Mouse (Mus musculus) heart, postnatal 4 days (tissue): ENCODE measurements around the gene Thbs3. TPM values are rescaled to one million over a fixed set of nuclear protein-coding genes. Genes with fewer than 3 reads are reported as not detected.
A peak's percentile ranks its signal among the peaks of the same experiment; 100 is the strongest.
"Not testable (repeated sequence)": the region's sequence is repeated elsewhere in the genome, so short reads cannot be mapped to it uniquely, and the experiment has no call there.

ENCODE experiments used
- DNase-seq: peaks from one replicate; pipeline ENCODE4 v3.0.0; 2021
- total RNA-seq, 2 experiments: library from RNA; stranded (reverse); gene quantifications; 2 replicates each; pipeline ENCODE4 v1.2.3; 2021

Gene Thbs3
- total RNA-seq, 2 experiments from 2014 or later: 25.0 to 34.5 TPM

DNA sequence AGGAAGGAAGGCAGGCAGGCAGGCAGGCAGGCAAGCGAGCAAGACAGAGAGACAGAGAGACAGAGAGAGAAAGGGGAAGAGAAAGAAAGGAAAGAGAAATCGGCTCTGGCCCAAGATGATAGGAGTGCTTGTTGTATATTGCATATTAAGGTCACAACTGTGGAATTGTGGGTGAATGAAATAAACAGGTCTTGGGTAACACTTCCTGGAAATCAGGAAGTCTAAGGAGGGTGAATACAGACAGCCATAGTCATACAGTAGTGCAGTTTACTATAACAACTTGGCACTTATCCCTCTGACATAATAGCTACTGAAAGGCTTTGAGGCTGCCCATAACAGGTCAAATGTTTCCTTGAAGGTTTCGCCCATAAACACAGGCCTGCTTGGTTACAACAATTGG lies 15.1 kb upstream of the Thbs3 start:
- no peak for DNase-seq

DNA sequence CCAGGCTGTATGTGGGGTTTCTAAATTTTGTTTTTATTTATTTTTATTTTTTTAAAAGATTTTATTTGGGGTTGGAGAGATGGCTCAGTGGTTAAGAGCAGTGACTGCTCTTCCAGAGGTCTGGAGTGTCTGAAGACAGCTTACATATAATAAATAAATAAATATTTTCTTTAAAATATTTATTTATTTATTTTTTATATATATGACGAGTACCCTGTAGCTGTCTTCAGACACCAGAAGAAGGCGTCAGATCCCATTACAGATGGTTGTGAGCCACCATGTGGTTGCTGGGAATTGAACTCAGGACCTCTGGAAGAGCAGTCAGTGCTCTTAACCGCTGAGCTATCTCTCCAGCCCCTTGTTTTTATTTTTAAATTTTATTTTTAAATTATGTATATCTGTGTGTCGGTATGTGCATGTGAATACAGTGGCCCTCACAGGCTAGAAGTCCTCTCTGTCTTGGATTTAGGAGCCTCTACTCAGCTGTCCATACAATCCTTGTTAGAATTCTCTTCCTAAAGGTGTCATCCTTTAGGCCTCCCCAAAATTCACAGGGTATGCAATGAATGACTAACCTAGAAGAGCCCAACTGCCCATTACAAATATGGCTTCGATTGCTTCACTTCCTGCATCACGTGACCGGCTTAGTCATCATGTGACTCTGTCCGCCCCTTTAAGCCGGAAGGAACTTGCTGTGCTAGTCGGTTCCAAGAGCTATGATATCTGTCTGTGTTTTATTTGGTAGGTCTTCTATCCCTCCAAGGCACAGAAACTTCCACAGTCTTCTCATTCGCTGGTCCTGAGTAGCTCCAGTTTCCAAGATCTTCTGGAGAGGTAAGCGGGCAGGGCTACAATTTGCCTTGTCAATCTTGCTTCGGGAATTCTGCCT lies 12.5 kb upstream of the Thbs3 start, which contains the start of gene Gba:
TSS of gene Gba (plus strand) at position 676 of the 889 bp plus-strand sequence.
- peak; percentile 90 for DNase-seq

DNA sequence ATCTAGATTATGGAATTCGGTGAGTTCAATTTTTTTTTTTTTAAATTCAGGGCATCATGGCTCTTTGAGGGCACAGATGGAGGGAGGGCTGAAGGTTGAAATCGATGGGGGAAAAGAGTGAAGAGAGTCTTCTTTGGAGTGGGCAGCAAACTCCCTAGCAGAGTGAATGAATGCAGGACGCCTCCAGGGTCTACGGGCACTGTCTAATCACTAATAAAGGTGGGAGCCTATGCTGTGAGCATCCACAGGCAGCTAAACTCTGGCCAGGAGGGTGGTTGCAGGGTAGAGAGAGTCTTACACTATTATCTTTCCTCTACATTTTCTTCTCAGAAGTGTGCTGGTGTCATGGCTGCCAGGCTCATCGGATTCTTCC lies 11.9 kb upstream of the Thbs3 start:
- DNase-seq: no peak

DNA sequence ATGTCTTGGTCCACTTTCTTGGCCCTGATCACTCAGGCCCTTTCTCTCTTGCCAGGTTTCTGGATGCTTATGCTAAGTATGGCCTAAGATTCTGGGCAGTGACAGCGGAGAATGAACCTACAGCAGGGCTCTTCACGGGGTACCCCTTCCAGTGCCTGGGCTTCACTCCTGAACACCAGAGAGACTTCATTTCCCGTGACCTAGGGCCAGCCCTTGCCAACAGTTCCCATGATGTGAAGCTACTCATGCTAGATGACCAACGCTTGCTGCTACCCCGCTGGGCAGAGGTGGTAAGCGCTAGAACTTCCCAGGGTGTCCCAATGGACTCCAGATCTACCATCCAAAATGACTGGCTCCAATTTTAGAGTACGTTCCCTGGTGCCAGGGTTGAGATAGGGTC lies 8.9 kb upstream of the Thbs3 start:
- no peak for DNase-seq

DNA sequence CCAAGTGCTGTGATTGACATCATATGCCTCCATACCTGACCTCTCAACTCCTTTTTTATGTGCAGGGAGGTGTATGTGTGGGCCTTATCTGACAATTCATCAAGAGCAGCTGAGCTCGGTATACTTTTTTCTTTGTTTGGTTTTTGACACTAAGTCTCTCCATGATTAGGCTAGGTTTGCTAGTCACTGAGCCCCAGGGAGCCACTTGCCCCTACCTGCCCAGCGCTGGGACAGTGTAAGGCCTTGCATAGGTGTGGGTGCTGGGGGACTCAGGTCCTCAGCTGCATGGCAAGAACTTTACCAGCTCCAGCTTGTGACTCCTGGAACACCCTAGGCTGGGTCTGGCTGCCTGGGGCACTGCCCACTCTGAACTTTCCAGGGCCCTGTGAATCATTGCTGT lies 8.3 kb upstream of the Thbs3 start:
- DNase-seq: no peak

DNA sequence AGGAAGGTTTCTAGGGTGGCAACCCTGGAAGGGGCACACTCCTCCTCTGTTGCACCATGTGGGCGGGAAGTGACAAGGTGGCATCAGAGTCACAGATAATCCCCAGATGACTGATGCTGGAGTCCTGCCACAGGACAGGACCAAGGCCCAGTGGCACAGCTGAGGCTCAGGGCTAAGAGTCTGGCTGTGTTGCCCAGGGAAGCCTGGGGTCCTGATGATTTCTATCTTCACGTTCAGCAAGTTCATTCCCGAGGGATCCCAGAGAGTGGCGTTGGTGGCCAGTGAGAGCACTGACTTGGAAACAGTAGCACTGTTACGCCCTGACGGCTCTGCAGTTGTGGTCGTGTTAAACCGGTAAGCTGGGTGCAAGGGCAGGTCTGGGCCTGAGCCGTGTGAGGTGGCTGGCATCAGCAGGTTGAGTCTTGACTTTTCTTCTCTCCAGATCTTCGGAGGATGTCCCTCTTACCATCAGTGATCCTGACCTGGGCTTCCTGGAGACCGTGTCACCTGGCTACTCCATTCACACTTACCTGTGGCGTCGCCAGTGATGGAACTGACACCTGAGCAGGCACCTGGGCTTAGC lies 6.8 kb upstream of the Thbs3 start:
- DNase-seq: no peak

DNA sequence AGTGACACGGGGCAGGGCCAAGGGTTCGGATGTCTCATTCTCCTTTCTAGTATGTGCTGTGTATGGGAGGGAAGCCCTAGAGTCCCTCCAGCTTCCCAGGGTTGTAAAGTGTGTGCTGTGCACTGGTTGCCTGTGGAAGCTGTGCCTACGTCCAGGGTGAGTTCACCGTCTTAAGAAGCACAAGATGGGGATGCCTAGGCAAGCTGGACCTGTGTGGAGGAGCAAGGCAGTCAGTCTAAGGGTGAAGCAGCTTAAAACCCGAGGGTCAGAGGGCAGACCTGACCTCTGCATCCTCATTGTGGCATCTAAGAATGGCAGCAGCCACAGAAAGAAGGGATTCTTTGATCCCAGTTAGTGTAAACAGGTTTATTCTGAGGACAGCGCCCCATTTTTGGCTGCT lies 6.2 kb upstream of the Thbs3 start:
- no peak for DNase-seq

DNA sequence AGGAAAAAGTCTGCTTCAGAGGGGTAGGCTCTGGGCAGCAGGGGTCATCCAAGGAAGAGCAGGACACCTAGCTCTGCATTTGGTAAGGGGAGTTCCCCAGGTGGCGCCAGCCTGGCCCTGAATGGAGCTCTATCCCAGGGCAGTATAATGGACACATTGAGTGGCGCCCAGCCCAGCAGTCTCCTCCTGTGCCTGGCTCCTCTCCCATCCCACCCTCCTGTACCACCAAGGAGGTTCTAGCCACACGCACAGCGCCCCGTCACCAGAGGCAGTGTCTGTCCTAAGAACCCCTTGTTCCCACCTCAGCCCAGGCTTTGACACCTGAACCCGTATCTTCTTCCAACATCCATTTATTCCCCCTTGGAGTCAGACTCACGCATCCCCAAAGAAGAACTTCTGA lies 5.2 kb upstream of the Thbs3 start:
- no peak for DNase-seq

DNA sequence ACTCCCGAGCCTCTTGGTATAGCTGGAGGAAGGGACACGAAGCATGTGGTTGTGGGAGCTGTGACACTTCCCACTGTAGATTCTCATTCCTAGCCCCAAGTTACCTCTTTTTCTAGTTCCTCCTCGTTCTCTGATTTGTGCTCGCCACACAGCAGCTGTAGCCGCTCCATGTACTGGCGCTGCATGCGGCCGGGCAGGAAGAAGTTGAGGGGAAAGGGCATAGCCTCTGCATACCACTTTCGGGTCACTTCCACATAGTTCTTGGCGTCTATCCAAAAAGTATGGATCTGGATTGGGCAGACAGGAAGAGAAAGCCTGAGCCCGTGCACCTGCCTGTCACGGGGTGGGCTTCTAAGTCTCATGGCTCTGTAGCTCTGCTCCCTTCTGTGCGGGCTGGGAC lies 4.8 kb upstream of the Thbs3 start:
- DNase-seq: no peak

DNA sequence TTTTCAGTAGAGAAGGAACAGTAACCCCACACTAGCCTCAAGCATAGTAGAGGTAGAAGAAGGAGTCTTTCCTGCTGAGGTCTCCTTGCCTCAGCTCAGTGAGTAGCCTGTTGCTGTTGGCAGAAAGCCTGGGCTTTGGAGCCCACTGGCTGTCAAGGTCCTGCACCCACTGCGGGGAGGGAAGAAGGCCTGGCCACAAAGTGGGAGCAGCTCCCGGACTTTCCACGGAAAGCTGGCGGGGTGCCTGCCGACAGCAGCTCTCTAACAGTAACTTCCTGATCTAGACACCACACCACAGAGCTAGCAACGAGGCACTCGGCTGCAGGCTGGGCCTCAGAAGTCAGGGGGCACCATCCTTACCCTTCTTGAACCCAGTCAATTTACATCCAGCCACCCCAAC lies 4.2 kb upstream of the Thbs3 start:
- DNase-seq: peak; percentile 40

DNA sequence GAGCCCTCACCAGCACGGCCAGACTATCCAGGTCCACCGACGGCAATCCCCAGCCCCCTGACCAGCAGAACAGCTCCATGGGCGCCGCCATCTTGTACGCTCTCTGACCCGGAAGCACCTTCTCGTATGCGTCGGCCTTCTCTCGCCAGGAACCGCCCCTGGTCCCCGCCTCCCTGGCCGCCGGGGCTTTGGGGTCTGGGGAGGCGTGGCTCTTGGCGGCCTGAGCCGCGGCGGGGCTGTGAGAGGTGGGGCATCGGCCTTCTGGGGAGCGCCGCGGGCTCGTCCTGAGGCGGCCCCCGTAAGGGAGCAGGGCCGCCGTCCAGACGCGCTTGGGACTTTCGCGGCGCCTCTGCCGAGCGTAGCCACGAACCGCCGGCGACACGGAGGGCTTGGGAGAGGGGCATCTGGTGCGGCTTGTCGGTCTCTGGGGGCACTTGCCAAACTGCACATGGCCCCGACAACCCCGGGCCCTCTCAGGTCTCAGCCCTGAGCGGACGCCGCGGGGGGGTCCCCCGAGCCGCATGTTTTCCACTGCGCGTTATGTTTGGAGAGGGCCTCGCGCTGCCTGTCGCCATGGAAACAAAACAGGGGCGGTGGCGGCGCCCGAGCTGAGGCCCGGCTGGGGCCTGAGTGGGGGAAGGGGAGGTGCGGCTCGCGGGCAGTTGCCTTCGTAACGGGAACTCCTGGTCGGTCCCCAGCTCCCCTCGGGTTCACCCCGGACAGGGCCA lies 1.0 kb upstream of the Thbs3 start:
- DNase-seq: peak; percentile 96

DNA sequence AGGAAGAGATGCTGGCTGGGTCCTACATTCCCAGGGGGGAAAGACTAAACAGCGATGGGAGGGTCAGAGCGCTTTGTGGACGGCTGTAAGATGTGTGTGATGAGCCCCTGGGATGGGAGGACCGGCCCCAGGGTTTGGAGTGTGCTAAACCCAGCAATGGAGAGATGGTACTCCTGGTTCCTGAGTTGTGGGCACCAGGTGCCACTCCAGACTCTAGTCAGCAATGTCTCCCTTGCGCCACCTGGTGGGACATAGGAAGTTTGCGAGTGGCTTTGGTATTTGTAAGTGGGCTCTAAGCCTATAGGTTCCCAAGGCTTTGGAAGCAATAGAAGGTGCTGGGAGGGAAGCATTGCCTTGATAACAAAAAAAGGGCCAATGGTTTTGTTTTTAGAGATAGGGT lies 873 bp downstream of the Thbs3 start:
- peak; percentile 89 for DNase-seq

DNA sequence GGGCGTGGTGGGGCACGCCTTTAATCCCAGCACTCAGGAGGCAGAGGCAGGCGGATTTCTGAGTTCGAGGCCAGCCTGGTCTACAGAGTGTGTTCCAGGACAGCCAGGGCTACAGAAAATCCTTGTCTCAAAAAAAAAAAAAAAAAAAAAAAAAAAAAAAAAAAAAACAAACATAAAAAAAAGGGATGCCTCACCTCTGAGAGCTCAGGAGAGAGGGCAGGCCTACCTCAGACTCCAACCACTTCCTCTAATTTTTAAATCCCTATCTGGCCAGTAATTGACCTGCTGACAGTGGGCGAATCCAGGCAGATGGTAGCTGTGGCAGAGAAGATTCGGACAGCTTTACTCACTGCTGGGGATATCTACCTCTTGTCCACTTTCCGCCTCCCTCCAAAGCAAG lies 1.4 kb downstream of the Thbs3 start:
- not testable (repeated sequence) for DNase-seq

DNA sequence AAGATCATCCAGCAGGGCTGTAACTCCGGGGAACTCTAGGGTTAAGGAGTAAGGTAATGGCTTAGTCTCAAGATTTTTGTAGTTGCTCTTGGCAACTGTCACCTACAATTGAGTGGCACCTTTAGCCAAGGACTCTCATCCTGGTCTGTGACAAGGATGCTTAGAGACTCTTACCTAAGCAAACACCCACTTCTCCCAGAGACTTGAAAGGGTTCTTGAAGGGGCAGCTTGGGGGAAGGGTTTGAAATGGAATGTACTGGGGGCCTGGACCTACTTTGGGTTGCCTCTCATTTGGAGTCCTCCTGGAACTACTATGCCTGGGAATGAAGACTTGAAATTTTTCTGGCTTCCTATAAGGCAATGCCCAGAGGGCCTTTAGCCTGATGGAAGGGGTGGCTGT lies 3.3 kb downstream of the Thbs3 start:
- no peak for DNase-seq

DNA sequence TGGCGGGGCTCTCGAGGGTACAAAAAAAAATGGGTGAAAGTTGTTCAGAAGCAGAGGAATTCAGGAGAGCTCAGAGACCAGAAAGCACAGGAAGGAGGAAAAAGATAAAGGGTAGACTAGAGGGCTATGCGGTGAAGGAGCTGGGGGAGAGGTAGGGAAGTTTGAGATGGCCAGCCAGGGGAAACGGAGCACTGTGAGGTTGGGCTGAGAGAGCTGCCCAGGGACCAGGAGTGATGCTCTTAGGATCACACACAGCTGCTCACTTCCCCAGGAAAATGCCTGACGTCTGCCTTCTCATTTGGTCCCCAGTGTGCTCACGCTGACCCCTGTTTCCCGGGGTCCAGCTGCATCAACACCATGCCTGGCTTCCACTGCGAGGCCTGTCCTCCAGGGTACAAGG lies 4.6 kb downstream of the Thbs3 start:
- DNase-seq: no peak

DNA sequence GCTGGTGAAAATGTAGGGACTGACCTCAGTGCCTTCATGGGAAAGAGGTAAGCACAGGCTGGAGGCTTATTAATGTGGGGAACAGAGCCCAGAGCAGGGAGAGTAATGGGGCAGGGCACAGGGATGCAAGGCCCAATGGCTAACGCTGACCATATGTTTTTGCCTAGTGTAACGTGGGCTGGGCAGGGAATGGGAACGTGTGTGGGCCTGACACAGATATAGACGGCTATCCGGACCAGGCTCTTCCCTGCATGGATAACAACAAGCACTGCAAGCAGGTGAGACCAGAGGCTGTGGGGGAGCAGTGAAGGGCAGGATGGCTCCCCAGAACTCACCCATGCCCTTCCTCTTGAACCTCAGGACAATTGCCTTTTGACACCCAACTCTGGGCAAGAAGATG lies 6.2 kb downstream of the Thbs3 start:
- DNase-seq: no peak

DNA sequence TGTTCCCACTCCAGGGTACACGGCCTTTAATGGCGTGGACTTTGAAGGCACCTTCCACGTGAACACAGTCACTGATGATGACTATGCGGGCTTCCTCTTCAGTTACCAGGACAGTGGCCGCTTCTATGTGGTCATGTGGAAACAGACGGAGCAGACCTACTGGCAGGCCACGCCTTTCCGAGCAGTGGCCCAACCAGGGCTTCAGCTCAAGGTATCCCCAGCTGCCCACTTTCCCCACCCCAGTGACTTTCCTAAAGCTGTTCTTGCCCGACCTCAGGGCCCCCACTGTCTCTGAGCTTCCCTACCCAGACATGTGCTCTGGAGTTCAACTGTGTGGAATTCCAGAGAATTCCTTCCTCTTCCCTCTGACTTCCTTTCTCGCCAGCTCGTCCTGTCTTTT lies 9.8 kb downstream of the Thbs3 start:
- no peak for DNase-seq

DNA sequence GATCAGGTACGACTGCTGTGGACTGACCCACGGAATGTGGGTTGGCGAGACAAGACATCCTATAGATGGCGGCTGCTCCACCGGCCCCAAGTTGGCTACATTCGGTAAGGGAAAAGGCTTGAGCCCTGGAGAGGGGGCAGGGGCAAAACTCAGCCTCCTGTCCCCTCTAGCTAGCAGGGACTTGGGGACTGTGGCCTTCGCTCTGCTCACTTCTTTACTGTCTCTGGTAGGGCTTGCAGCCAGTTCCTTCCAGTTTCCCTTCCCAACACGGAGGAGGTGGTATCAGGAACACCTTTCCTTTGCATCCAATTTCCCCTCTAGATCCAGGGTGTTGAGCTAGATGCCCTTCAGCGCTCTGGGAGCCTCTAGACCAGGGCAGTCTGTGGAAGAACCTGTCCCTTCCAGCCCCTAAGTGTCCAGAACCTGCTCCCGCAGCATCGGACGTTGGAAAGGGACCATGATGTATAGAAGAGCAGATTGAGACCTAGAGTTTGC lies 10.4 kb downstream of the Thbs3 start:
- no peak for DNase-seq

DNA sequence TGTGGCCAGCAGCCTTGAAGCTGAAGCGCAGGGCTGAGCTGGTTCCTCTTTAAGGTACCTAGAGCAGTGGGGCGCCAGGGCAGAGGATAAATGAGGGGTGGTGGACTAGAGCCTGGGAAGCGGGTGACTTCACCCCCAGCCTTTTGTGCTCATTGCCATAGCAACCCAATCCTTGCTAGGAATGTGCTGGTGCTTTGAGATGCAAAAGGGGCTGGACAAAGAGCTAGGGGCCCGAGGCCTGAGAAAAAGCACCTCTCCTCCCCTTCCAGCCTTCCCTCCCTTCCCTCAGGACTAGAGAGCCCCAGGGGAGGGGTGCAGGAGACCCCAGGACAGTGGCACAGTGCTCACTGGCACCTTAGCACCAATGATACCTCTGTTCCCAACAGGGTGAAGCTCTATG lies 10.9 kb downstream of the Thbs3 start:
- DNase-seq: no peak

DNA sequence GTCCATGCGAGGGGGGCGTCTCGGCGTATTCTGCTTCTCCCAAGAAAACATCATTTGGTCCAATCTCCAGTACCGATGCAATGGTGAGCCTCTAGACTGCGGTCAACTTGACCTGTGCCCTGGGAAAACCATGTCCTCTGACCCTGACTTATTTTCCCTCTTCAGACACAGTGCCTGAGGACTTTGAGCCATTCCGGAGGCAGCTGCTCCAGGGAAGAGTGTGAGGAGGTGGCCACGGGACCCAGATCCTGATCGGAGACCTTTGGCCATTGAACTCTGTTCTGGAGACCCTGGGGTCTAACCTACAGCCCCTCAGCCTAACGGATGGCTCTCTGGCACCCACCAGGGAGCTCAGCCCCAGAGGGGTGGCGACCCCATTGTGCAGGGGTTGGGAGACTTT lies 11.4 kb downstream of the Thbs3 start:
- DNase-seq: no peak

DNA sequence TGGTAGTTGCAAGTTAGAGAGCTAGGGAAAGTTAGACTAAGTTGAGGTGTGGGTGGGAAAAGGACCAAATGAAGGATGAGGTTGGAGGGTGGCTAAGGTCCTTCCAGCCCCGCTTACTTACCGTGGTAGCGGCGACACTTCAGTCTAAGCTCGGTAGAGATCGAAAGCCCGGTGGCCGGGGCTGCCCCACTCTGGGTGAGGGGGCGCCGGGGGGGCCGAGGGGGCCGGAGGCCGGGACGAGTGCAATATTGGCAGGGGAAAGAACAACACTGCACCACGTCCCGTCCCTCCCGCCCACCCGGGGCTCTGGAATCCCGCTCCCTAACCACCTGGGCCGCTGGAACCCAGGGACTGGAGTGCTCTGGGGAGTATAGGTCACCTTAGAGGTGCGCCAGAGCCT lies 11.9 kb downstream of the Thbs3 start, which contains the start of gene Mtx1:
TSS of gene Mtx1 (minus strand) at position 189 of the 400 bp plus-strand sequence.
- no peak for DNase-seq

DNA sequence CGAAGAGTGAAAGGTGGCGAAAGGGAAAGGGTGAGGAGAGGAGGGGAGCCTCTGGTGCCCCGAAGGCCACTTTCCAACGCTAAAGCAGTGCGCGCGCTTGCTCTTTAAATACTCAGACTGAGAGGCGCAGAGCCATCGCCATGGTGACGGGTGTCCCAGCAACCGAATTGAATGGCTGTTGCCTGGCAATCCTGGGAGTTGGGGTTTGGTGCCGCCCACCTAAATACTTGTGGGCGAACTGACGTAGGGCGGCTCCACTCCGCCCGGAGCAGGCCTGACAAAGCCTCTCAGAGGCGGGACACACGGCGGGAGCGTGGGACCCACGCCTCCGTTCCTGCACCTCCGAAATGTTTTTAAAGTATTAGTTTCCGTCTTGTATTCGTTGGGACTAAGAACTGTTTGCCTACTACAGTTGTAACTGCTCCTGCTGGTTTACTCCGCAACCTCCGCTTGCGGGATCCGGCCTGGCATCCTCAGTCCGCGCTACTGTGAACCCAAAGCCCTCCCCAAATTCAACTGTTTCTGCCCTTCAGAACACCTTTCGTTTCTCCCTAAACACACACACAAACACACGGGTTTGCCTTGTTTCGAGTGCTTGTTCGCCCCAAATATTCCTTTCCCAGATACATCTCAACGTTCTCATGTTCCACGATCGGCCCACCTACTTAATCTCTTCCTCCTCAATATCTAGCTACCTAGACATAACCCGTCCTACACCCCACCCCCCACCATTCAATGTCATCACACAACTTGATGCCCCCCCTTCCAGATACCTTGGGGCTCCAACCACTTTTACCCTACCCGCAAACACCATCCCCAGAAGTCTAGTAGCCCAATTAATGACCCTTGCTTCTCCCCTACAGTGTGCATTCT lies 12.6 kb downstream of the Thbs3 start:
- DNase-seq: peak; percentile 89
